Mouse (Mus musculus) embryonic fibroblast, embryonic 13.5 days (primary cell): ENCODE results near the gene Glb1.

Source experiments
- CTCF ChIP-seq: IDR thresholded peaks from 2 replicates; pipeline ENCODE4 v1.5.1; 2011; ENCODE audit warnings: mild to moderate bottlenecking, control low read depth, low read length, moderate library complexity, borderline replicate concordance; ENCODE audit not compliant: insufficient read depth
- POLR2A ChIP-seq: IDR thresholded peaks from 2 replicates; pipeline ENCODE4 v1.6.1; 2011; ENCODE audit warnings: low read depth, mild to moderate bottlenecking, control low read depth, low read length, moderate library complexity

GRCm38 (mm10) chr9:114522041-114522440, 121.2 kb downstream of the Glb1 start:
- TF ChIP-seq CTCF = no peak
- TF ChIP-seq POLR2A = no peak
